Mouse (Mus musculus): ENCODE measurements at regions not wholly inside any gene's neighbourhood (a gene's known extent, or its start where the extent isn't known, plus 50 kb on each side); places are given as distances from the start of the nearest gene placed in this dataset.

GRCm38 (mm10) chr3:19747361-19747760, 118.9 kb upstream of the 1700064H15Rik start:
- TF ChIP-seq CTCF (IDR thresholded peaks at IDR 0.05; ENCODE audit: low read depth), result no peak
- no peak for TF ChIP-seq EP300 (IDR thresholded peaks at IDR 0.05; ENCODE audit: low read depth)

All from liver, embryonic 14.5 days (tissue).